Mouse (Mus musculus) adipocyte (in vitro differentiated cells): ENCODE measurements at regions not wholly inside any gene's neighbourhood (a gene's known extent, or its start where the extent isn't known, plus 50 kb on each side); places are given as distances from the start of the nearest gene placed in this dataset.

Experiments used
- DNase-seq: peaks from one replicate; pipeline ENCODE4 v3.0.0-alpha.2; 2016; ENCODE audit warnings: low spot score

DNA sequence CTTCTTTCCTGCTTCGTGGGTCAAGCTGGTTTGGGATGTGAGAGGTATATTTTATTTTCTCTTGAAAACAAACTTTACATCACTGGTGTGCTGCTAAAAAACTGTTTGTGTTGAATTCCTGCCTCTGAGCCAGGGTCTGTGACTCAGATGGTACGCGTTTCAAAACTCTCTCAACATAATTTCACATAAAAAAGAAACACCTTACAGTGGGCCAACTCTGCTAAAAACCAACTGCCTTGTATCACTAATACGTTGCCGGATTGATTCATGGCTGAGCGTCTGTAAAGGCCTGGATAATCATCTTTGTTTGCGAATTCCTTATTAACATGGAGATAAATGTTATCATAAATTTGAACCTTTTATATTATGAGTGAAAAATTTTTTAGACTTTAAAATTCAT is 428.7 kb downstream of the Fgf9 start:
- no peak for DNase-seq

DNA sequence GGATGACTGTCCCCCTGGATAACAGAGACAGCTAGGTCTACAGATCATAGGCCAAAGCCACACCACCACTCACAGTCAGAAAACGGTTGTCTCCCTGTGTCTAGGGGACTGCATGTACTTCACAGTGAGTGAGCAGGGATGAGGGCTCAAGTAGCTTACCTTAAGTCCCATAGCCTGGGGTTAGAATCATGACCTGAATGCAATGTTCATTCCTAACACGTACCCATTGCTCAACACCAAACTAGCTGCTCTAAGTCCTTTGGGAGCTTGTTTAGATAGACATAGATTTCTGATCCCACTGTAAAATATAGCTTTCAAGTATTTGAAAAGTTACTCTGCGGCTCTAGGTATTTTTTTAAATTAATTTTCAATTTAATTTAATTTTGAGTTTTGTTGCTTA is 426.6 kb downstream of the Fgf9 start:
- DNase-seq = no peak

DNA sequence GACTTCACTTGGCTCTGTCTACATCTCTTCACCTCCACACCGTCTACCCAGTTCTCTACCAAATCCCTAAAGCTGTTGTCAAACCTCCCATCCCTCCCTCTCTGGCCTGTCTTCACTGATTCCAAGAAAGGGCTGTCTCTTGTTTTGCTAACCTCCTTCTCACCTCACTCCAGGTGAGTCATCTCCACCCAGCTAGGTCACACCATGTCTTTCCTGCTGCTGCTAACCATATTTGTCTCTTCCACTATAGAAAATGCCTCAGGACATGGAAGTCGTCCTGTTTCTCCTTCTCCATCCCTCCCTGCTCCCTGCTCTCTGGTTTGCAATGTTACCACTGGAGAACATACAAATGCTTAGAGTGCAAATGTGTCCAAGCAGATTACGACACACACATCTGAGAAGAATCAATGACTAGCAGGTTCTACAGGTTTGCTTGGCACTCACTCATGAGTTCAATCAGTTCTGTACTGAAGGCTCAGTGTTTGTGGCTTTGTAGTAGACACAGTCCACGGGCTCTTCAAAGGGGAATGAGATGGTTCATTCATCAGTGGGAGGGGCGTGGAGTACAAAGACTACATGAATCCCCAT is 424.1 kb downstream of the Fgf9 start:
- DNase-seq = no peak

DNA sequence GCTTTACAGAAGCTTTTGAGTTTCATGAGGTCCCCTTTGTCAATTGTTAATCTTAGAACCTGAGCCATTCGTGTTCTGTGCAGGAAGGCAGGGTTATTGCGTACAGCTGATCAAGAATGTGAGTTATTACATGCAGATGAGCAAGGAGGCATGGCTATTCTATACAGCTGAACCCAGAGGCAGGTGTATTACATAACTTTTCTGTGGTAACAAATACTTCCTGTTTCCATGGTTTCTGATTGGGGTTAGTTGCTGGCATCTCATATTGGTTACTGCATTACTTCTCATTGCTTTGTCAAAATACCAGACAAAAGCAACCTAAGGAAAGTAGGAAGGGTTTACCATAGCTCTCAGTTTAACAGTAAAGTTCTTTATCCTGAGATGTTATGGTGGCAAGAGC is 421.8 kb downstream of the Fgf9 start:
- no peak for DNase-seq

DNA sequence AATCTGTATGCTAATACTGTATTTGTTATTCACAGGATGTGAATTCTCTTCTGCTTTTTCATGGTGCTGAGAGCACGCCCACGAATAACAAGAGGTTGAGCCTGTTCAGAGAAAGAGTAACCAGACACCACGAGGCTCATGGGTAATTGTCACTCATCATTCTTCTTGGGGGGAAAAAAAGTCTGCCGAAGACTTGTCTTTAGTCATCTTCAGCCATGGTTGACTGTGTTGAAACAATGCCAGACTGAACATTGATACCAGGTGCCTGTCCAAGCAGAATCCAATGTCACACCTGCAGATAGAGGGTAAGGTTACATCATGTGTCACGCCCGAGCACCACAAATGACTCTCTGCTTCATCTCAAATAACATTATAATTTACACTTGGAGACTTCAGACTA is 418.5 kb downstream of the Fgf9 start:
- DNase-seq = no peak

DNA sequence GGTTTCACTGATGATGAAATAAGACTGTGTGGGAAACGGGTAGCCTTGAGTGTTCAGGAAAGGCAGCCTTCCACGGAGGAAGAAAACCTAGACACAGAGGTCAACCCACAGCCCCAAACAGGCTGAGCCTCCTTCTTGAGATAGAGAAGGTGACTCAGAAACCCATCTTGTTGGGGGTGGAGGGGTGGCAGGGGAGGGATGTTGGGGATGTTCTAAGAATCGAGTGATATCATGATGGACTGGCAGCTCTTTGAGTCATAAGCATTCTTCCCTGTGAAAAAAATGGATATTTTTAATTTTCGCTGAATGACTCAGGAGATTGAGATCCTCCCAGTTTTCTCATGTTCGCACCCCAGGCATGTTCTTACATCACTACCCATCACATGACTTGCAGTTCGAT is 417.5 kb downstream of the Fgf9 start:
- DNase-seq = no peak

DNA sequence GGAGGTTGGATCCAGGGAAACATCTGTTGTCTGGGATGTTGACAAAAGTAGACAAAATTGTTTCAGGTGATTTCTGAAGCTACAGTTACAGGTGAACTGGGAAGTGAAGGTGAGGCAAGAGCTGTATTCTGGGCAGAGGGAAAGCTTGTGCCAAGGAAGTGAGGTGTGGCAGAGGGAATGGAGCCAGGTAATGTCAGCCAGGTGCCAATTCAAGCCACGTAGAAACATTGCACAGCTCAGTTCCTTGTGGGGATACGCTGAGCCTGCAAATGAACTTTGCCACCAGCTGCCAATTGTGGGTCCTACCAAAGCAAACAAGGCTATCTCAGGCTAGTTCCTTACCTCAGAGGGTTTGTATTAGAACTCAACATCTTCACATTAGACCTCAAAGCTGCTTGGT is 410.1 kb downstream of the Fgf9 start:
- DNase-seq = no peak

DNA sequence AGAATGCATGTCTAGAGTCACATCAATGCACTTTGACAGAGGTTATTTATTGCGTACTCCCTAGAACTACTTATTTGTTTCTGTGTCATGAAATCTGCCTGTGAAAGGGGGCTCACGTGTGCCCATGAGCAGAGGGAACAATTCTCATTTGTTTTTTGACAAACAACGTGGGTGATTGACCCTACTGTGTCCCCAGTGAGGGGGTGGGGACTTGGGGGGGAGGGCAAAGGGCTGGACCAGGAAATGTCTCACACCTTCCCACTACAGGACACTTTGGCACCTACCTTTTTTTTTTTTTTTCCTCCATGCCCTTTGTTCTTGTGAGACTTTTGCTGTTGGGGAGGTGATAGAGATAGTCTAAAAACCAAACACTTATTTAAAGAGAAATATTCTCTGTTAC is 400.3 kb downstream of the Fgf9 start:
- DNase-seq = no peak

DNA sequence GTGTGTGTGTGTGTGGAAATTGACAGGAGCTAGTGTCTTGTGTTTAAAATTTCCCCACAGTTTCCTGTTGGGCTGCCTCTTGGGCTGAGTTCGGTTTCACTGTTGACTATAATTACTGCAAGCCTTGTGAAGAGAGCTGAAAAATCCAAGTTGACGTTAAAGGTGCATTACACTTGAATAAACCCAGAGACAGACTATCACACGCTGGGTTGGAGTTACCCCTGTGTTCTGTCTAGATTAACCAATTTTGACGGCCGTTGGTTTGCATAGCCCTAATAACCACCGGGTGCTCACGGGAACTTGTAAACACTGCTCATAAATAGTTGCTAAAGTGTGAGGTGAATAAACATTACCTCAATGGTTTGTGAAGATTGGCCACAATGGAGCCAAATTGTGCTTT is 398.1 kb downstream of the Fgf9 start:
- DNase-seq = no peak

DNA sequence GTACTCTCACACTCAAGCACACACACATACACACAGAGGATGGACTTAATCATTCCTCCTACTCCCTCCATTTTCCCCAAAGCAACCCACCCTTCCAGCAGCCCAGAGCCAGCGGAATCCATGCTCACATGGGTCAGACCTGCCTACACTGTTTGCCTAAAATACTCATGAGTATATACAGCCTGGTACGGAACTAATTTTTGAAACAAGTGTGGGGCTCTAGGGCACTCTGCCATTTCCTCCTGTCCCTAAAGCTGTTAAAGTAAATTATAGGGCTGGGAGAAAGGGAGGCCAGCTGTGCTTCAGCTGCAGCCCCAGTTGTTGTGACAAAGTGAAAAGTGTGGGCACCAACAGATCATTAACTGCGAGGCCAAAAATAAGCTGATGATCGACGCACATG is 397.5 kb downstream of the Fgf9 start:
- no peak for DNase-seq

DNA sequence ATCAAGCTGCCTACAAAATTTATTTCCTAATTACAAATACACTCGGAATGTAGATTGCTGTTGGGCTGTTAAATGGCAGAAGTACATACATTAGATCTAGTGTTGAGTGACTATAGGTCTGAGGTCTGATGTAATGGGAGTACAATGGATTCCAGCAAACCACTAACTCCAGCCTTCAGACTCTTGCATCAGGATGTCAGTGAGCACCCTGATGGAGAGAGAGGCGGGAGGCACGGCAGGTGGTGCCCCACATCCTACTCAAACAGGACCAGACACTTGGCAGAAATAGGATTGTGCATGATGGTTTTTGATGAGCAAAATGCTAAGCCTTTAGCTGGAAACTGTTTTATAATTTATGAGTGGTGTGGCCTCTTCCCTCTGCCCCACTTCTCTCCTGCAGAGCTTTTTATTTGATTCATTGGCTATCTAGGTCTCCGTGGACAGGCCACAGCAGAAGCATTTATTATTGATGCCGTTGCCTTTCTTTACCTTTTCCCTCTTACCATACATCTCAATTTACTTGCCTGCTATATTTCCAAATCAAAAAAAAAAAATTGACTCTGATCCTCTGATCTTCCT is 376.5 kb downstream of the Fgf9 start:
- no peak for DNase-seq

DNA sequence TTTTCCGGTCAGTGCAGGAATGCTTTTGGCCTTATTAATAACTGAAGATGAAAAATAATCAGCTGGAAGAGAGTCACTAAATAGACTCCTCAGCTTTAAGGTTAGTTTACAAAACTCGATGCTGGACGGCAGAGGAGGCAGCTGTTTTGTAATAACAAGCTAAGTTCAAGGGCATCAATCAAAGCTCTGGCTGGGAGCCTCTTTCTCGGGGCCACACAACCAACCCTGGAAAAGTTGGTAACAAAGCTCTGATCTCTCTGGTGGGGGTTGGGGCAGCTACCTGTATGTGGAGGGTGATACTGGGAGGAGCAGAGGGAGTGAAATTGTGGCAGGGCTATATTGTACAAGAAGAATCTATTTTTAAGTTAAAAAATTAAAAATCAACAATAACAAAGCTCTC is 374.1 kb downstream of the Fgf9 start:
- no peak for DNase-seq

DNA sequence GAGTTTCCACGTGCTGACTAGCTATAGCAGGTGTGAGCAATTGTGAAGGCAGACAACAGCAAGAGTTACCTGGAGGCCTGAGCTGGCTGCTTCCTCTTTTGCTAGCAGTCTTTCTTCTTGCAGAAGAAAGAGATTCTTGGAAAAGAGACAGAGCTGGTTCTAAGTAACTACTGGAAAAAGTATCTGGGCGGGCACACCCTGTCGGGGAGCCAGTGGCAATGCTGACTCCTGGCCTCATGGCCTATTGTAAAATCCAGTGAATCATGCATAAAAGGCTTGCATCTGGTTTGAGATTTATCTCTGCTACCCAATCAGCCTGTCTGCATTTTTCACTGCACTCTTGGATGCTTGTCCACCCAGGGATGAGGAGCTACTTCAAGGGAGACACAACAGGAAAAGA is 372.2 kb downstream of the Fgf9 start:
- DNase-seq = no peak

DNA sequence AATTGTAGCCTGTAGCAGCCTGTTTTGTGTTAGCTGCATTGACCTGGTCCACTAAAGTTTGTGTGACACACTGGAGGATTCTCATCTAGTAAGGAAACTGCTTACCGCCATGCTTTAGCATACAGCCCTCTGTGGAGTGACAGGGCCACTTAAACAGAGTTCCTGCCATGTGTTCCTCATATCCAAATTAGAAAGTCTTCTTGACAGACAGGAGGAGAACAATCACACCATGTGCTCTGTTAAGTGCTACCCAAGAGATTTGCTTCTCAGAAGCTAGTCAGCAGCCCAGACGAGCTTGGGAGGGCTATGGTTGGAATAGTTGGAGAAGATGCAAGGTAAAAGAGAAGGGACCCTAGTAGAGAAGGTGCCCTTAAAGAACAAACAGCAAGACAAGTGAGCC is 369.6 kb downstream of the Fgf9 start:
- DNase-seq = no peak

DNA sequence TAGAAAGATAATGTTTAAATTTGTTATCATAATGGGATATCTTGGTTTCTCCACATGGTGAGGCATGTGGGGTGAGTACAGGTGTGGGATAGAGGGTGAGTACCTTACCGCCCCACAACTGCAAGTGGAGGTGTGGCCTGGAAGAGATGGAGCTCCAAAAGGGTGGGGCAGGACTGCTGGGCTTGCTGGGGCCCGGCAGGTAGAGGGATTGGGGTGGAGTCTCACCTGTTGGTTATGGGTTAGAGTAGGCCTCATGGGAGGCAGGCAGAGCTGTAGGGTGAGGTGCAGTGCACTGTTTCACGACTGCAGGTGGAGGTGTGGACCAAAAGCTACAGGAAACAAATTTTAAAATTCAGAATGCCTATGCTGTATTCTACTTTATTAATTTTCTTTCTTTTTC is 365.7 kb downstream of the Fgf9 start:
- DNase-seq = no peak

DNA sequence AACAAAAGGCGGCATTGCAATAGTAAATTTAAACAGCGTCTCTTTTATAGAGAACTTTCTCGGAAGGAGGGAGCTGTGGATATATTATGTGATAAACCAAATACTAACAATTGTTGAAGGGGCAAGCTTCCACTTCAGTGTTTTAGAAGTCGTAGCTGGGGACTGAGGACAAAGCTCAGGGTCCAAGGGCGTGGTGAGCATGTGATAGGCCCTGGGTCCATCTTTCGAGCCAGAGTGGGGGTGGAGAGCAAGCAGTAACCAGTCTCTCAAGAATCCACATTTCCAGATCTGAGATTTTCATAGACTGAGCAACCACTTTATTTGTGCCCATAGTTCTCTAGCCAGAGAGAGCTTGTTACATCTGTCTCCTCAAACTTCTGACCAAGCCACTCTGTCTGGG is 356.1 kb downstream of the Fgf9 start:
- DNase-seq = no peak

DNA sequence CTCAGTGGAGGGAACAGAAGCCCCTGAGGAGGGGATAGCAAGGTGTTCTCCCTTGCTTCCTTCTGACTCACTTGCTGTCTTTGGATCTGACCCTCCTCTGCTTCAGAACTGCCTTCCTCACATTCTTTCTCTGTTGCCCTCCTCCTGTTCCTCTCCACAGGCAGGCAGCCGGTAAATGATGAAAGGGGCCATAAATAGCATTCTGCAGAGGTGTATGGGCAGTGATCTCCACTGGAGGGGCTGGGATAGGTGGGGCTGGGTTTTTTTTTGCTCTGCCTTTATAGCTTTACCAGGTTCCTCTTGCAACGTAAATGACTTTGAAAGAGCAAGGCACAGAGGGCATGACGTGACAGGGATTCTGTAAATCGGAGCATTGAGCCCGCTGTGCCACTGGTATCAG is 351.6 kb downstream of the Fgf9 start:
- DNase-seq = no peak

DNA sequence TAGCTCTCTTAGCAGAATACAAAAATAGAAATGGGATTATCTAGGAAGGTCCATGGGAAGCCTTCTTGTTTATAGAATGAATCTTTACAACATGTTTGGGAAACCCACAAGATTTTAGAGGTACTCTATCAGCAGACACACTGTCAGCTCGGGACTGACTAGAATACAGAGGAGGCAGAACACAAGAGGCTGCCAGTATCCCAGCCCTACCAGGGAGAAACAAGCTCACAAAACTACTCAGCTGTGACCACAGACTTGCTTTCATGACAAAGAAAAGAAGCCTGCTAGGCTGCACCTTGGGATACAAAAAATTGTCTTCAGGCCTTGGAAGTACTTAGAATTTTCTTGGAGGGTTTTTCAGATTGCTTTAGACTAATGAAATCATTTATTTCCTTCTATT is 347.2 kb downstream of the Fgf9 start:
- DNase-seq = no peak

DNA sequence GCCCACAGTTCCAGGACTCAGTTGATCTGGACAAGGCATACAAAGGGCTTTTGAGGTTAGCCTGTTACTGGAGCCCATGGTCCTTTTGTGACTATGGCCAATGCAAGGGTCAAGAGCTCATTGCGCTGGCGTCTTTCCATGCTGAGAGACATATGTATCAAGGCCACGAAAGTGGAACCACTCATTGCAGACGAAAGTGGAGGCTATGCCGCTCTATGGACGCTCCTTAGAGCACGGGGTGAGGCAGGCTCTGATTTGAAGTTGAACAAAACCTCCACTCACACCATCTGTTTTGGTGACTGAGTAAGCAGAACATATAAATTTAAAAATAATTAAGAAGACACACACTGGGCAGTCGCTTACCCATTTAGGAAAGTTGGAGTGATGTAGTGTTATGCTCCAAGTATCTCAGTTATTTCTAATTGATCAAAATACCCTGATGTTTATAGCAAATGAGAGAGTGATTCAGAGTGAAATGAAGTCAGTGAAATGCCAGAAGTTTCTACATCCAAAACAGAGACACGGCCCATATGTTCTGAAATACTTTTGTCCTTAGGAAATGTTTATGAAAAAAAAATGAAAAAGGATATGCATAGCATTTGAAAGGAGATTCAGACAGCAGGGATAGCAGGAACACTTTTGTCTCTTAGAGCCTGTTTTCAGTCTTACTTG is 321.8 kb downstream of the Fgf9 start:
- no peak for DNase-seq

DNA sequence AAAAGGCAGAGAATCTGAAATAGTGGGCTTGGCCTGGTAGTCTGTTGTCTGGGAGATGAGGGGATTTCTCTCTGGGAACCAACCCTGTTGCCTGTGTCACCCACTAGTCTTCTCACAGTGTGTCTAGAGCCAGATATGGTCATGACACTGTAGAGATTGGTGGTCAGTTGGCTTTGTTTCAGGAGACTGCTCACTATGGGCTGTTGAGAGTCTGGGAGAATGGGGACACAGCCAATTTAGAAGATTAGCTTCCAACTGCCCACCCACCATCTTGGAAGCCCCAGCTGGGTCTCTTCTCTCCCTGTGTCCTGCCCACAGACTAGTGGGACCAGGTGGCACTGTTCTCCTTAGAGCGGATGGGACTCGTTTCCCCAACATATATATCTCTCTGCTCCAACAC is 320.4 kb downstream of the Fgf9 start:
- no peak for DNase-seq

DNA sequence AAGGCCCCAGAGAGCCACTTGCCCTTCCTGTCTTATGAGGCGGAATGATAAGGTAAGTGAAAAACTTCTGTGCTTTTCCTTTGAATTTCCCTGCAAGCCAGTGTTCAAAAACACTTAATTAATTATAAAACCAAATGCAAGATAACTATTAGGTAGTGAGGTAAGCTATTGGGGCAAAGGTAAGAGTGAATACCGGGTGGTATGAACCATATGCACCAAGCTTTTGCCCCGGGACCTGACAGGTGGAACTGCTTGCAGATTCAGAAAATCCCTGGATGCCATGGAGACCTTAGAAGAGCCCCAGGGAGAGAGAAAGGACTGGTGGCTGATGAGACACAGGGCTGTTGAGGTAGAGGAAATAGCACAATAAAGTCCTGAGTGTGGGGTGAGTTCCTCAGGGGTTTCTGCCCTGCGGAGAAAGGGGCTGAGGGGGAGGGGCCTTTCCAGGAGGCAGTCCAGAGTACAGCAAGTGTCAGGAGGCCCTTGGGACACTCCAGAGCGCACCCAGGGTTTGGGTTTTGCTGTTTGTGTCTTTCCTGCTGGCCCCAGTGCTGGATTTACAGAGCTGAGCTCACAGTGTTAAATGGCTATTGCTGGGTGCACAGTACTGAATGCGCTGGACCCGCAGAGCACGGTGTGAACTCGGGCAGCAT is 317.1 kb downstream of the Fgf9 start:
- no peak for DNase-seq

DNA sequence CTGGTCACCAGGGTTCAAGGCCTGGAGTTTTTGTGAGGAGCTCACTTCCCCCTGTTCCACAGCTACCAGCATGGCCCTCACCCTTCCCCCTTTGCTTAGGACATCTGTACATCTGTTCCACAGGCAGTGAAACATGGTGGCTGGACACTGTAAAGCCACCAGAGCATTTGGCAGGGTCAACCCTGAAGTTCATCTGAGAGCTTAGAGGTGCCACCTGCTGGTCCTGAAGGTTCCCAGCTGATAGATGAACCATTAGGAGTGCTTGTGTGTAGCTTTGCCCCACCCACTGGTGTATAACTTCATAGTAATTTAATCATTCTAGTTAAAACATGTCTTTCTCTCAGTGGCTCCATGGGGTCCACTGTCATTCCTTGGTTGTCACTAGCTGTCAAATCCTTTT is 304.7 kb downstream of the Fgf9 start:
- DNase-seq = no peak

DNA sequence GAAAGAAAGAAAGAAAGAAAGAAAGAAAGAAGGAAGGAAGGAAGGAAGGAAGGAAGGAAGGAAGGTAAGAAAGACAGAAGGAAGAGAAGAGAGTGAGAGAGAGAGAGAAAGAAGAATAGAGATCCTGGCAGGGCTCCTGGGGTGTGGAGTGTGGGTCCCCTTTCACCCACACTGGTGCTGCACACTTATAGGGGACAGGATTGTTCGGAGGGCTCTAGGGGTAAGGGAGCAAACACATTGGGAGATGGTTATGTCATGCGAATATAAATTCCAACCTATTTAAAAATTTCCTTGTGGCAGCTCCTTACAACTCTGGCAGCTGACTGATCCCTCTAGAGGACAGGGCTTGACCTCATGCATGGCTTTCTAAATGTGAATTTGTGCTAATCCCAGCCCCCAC is 286.5 kb downstream of the Fgf9 start:
- DNase-seq = no peak

DNA sequence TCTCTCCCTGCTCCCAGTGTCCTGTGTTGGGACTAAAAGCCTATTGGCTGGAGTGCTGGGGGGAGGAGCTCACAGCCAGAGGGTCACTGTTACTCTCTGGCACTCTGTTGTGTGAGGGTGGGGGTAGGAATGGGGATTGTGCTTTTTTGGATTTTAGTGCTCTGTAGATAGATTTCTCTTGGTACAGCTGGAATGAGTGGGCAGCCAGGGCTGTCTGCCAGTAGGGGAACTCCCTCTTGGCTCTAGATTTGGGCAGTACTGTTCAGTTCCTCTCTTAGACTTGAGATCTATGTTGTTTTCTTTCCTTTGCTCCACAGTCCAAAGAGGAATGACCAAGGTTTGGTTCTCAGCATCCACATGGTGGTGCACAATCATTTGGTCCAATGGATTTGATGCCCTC is 282.6 kb downstream of the Fgf9 start:
- no peak for DNase-seq
